Mouse (Mus musculus) neural tube, embryonic 14.5 days (tissue): ENCODE data around the gene Cops3. TPM values are rescaled to one million over a fixed set of nuclear protein-coding genes. Genes with fewer than 3 reads are reported as not detected.

Source experiments
- ATAC-seq: fragments of 200-750 bp; cut with Nextera tagmentation; 2 replicates; pipeline ENCODE4 v1.8.0; 2017; ENCODE audit warnings: low read depth, mild to moderate bottlenecking, moderate TSS enrichment, moderate library complexity
- H3K27ac ChIP-seq: fragments of 300-500 bp; sonication (generic); 2 replicates; pipeline ENCODE4 v1.5.1; 2014; ENCODE audit warnings: low read depth, mild to moderate bottlenecking, control low read depth, low read length, moderate library complexity, mixed read lengths
- H3K27me3 ChIP-seq: fragments of 300-500 bp; sonication (generic); 2 replicates; pipeline ENCODE4 v1.6.1; 2014; ENCODE audit warnings: low read length; ENCODE audit not compliant: control insufficient read depth, insufficient read depth
- H3K36me3 ChIP-seq: fragments of 300-500 bp; sonication (generic); 2 replicates; pipeline ENCODE4 v1.6.1; 2014; ENCODE audit warnings: low read length, mixed read lengths; ENCODE audit not compliant: control insufficient read depth, insufficient read depth
- H3K4me1 ChIP-seq: fragments of 300-500 bp; sonication (generic); 2 replicates; pipeline ENCODE4 v1.6.1; 2014; ENCODE audit warnings: low read length; ENCODE audit not compliant: control insufficient read depth, insufficient read depth
- H3K4me2 ChIP-seq: fragments of 300-500 bp; sonication (generic); 2 replicates; pipeline ENCODE4 v1.6.1; 2014; ENCODE audit warnings: mild to moderate bottlenecking, low read depth, low read length, control low read depth
- H3K4me3 ChIP-seq: fragments of 300-500 bp; sonication (generic); 2 replicates; pipeline ENCODE4 v1.5.1; 2014; ENCODE audit warnings: low read depth, low read length, control low read depth, mixed read lengths
- H3K9ac ChIP-seq: fragments of 300-500 bp; sonication (generic); replicated peaks from 2 replicates; pipeline ENCODE4 v1.6.1; 2014; ENCODE audit warnings: low read depth, mild to moderate bottlenecking, control low read depth, low read length, mixed read lengths
- H3K9me3 ChIP-seq: fragments of 300-500 bp; sonication (generic); 2 replicates; pipeline ENCODE4 v1.6.1; 2016; ENCODE audit warnings: low read length; ENCODE audit not compliant: control insufficient read depth
- WGBS: fragments of 180-500 bp; shearing (Covaris S2); extraction: QIAGEN DNeasy Blood & Tissue Kit; methylation state at CpG from one replicate; pipeline ENCODE4 v1.1.7; 2014; 5-methylcytosine and 5-hydroxymethylcytosine counted together
- polyA plus RNA-seq: library from polyadenylated mRNA; unstranded; fragments of >200 nt; fragmentation: Nextera tagmentation; extraction: Ambion mirVana; gene quantifications from 2 replicates; pipeline ENCODE4 v1.2.1, GENCODE M21; 2014

Gene Cops3
- polyA plus RNA-seq, 1 experiment from 2014 or later, result 212 TPM

GRCm38 (mm10) chr11:59787199-59787781, 52.3 kb downstream of the Cops3 start, which contains the start of gene Pld6:
Gene Pld6 (minus strand): TSS chr11:59787645.
- Histone ChIP-seq H3K27me3 (no peaks in the 10 kb centered on the region), H3K4me2 (peak within 1 kb of the TSS; percentile 82), H3K27ac (no peak within 1 kb of the TSS), H3K9me3 (no peaks in the 10 kb centered on the region), H3K9ac (peak within 1 kb of the TSS; percentile 50), H3K4me3 (peak within 1 kb of the TSS; percentile 37), H3K36me3 (peaks cover 6% of the 10 kb centered on the region), H3K4me1 (peaks cover 7% of the 10 kb centered on the region; the same call in 1 of the 2 replicates)
- WGBS, result under 1% methylated on average over 51 of the region's 51 CpGs
- ATAC-seq, result peak; percentile 86

- H3K36me3 ChIP-seq, result no peaks in the 10 kb centered on the region; the same call in 1 of the 2 replicates
- peak overlapping the region; percentile 37 for H3K4me3 ChIP-seq
- no peaks in the 10 kb centered on the region for H3K27me3 ChIP-seq
- peak; percentile 36; the same call in 1 of the 2 replicates for ATAC-seq
- peak overlapping the region; percentile 82 for H3K4me2 ChIP-seq
- peaks cover 7% of the 10 kb centered on the region; the same call in 1 of the 2 replicates for H3K4me1 ChIP-seq
- no peaks in the 10 kb centered on the region for H3K9me3 ChIP-seq
- 52% methylated on average over 15 of the region's 15 CpGs for WGBS
- no peak overlapping the region for H3K27ac ChIP-seq
- H3K9ac ChIP-seq, result peak overlapping the region; percentile 50; the same call in 1 of the 2 replicates
Measured at GRCm38 (mm10) chr11:59786444-59787198, 53.0 kb downstream of the Cops3 start.

- 92% methylated on average over 6 of the region's 6 CpGs for WGBS
Measured at GRCm38 (mm10) chr11:59783591-59783990, 56.0 kb downstream of the Cops3 start.

GRCm38 (mm10) chr11:59782091-59782590, 57.5 kb downstream of the Cops3 start:
- Histone ChIP-seq H3K4me1 (peaks cover 2% of the 10 kb centered on the region; the same call in 1 of the 2 replicates), H3K4me2 (no peak overlapping the region), H3K27ac (no peak overlapping the region), H3K4me3 (no peak overlapping the region), H3K9ac (no peak overlapping the region), H3K9me3 (no peaks in the 10 kb centered on the region), H3K36me3 (peaks cover 9% of the 10 kb centered on the region), H3K27me3 (no peaks in the 10 kb centered on the region)
- 78% methylated on average over 7 of the region's 7 CpGs for WGBS
- ATAC-seq, result no peak

More at GRCm38 (mm10) chr11:59783591-59783990, 56.0 kb downstream of the Cops3 start:
- Histone ChIP-seq H3K27ac (no peak overlapping the region), H3K36me3 (peaks cover 5% of the 10 kb centered on the region; the same call in 1 of the 2 replicates), H3K9ac (no peak overlapping the region), H3K4me2 (no peak overlapping the region), H3K4me1 (peaks cover 7% of the 10 kb centered on the region; the same call in 1 of the 2 replicates), H3K4me3 (no peak overlapping the region), H3K9me3 (no peaks in the 10 kb centered on the region), H3K27me3 (no peaks in the 10 kb centered on the region)
- no peak for ATAC-seq

- Histone ChIP-seq H3K27me3 (no peaks in the 10 kb centered on the region), H3K4me3 (no peak overlapping the region), H3K9ac (no peak overlapping the region), H3K9me3 (no peaks in the 10 kb centered on the region), H3K4me2 (no peak overlapping the region), H3K27ac (no peak overlapping the region), H3K4me1 (no peaks in the 10 kb centered on the region), H3K36me3 (peaks cover 18% of the 10 kb centered on the region)
- WGBS, result 95% methylated on average over 4 of the region's 4 CpGs
- no peak for ATAC-seq
Measured at GRCm38 (mm10) chr11:59780241-59780640, 59.4 kb downstream of the Cops3 start.

- Histone ChIP-seq H3K27me3 (no peaks in the 10 kb centered on the region), H3K27ac (no peak overlapping the region), H3K9me3 (no peaks in the 10 kb centered on the region), H3K4me2 (no peak overlapping the region), H3K9ac (no peak overlapping the region), H3K4me3 (no peak overlapping the region), H3K36me3 (peaks cover 26% of the 10 kb centered on the region), H3K4me1 (no peaks in the 10 kb centered on the region)
- no peak for ATAC-seq
- WGBS, result 83% methylated on average over 4 of the region's 4 CpGs
Measured at GRCm38 (mm10) chr11:59779406-59779805, 60.2 kb downstream of the Cops3 start.

- no peak for ATAC-seq
- H3K4me3 ChIP-seq, result no peak overlapping the region
- H3K9ac ChIP-seq, result no peak overlapping the region
- no peaks in the 10 kb centered on the region for H3K9me3 ChIP-seq
- H3K4me2 ChIP-seq, result no peak overlapping the region
- WGBS, result 80% methylated on average over 1 of the region's 1 CpGs
- H3K27me3 ChIP-seq, result no peaks in the 10 kb centered on the region
- no peak overlapping the region for H3K27ac ChIP-seq
- H3K4me1 ChIP-seq, result no peaks in the 10 kb centered on the region
- peaks cover 32% of the 10 kb centered on the region for H3K36me3 ChIP-seq
Measured at GRCm38 (mm10) chr11:59778874-59779223, 60.8 kb downstream of the Cops3 start.

- peaks cover 37% of the 10 kb centered on the region for H3K36me3 ChIP-seq
Measured at GRCm38 (mm10) chr11:59778181-59778873, 61.3 kb downstream of the Cops3 start.

More at GRCm38 (mm10) chr11:59778181-59778873, 61.3 kb downstream of the Cops3 start:
- Histone ChIP-seq H3K4me2 (no peak overlapping the region), H3K9me3 (no peaks in the 10 kb centered on the region), H3K27ac (no peak overlapping the region), H3K27me3 (no peaks in the 10 kb centered on the region), H3K4me3 (no peak overlapping the region), H3K4me1 (no peaks in the 10 kb centered on the region), H3K9ac (no peak overlapping the region)
- 0 out of 2 replicates have a peak, but pooled peaks have one; percentile 51 for ATAC-seq
- 52% methylated on average over 9 of the region's 9 CpGs for WGBS
